Mouse (Mus musculus): ENCODE data around the gene Tle3. TPM values are rescaled to one million over a fixed set of nuclear protein-coding genes. Genes with fewer than 3 reads are reported as not detected.

Tle3 gene
- total RNA-seq, 2 experiments from 2014 or later, result 104 to 148 TPM

DNA sequence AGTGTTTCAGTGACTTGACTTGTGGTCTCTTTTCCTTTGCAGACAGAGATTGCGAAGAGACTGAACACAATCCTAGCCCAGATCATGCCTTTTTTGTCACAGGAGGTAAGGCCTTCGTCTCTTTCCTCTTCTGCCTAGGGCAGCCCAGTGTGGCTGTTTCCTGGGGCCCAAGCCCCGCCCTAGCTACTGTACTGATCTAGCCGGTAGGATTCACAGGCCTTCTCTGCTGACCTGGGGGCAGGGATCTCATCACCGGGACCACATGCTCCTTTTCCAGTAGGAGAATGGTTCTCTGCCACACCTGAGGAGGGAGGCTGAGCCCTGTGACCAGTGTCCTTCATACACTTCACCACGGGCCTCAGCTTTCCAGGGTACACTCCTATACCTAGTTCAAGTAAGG lies 21.0 kb downstream of the Tle3 start:
- no peak for DNase-seq (ENCODE audit: low spot score in 2 of 2)

DNA sequence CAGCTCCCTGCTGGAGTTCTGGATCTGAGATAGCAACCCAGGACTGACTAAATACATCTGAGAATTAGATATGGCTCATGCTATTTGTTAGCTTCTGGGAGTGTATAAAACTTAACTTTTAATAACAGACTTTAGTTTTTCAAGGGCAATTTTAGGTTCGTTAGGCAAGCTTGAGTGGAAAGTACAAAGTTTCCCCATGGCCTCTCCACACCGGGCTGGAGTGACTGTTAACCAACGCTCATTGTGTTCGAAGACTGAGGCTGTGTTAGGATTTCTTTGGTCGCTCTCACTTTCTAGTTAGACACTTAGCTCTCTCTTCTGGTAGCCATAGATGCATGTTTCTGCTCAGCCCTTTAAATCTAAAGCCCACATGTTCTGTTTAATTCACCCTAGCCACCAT lies 21.7 kb downstream of the Tle3 start:
- no peak for DNase-seq (ENCODE audit: low spot score in 2 of 2)

DNA sequence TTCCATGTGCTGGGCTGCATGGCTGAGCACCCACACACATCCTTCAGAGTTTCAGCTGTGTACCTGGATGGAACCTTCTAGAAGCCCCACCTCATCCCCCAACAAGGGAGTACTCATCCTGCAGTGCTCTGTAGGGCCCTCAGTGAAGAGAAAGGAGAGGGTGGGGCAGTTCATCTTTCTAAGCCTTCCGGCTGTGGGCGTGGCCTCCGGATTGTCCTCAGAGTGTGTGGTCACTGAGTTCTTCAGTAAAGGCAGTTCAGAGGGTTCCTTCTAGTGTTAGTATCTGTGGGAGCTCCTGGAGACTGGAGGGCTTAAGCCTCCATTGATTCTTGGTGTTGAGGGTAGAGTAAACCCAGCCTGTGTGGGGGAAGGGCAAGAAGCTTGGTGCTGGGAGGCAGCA lies 22.9 kb downstream of the Tle3 start:
- DNase-seq (ENCODE audit: low spot score in 2 of 2), result no peak

DNA sequence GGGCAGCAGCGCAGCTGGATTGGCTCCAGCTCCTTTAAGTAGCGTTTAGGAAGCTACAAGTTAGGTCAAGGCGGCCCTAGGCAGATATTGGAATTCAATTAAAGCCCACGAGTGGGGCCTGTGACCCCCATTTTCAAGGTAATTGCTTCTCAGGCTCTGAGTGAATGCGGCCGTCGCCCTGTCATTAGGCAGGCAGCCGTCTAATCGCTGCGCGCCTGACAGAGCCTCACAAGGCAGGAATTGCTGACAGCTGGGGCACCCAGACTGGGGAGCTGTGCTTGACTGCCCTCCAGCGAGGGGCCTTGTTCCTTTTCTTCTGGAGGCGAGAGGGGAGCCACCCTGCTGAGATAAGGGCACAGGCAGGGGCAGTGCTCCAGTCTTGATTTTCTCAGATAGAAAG lies 24.3 kb downstream of the Tle3 start:
- no peak for DNase-seq (ENCODE audit: low spot score in 2 of 2)

DNA sequence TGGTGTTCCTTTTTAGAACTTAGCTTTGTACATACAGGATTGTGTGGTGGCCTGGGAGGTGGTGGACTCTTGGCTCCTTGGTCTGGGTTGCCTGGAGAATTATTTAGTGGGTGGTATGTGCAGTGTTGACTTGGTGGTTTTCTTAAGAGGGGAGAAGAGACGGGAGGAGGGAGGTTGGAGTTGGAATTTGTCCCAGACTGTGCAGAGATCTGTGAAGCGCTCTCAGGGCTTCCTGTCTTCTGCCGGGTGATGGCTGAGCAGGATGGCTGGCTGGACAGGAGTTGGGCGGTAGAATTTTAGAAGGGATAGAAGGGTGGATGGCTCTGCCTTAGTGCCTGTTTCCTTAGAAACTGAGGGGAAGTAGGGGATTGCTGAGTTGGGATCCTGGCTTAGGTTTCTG lies 25.0 kb downstream of the Tle3 start:
- DNase-seq (ENCODE audit: low spot score in 2 of 2), result no peak

DNA sequence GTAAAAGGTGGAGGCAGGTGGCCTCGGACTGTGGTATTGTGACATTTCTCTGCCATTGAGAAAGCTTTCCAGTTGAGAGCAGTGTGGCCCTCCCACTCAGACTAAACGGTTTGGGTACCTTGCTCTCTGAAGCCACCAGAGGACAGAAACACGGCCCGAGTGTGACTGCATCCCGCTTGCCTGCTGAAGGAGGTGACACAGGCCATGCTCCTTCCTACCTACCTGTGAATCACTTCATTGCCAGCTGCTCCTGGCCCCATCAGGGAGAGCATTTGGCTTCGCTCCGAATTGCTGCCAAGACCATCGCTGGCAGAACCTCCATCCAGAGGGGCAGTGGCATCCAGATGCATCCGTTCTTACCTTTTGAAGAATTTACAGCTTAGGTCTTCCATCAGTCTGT lies 26.0 kb downstream of the Tle3 start:
- no peak for DNase-seq (ENCODE audit: low spot score in 2 of 2)

DNA sequence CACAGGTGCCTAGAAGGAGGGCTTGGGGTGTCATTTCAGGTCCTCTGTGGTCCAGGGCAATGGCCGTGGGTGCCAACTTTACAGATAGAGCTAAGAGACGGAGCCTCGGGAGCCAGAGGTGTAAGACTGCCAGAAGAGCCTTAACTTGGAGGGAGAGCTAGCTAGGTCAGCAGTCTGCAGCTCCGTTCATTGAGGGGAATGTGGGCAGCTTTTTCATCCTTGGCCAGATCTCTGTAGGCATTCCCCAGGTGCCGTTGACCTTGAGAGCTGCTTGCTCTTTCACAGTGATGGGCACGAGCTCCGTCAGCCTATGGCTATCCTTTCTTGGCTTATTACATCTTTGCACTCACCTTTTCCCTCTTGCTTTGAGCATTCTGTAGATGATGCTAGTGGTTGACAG lies 28.0 kb downstream of the Tle3 start:
- no peak for DNase-seq (ENCODE audit: low spot score in 2 of 2)

DNA sequence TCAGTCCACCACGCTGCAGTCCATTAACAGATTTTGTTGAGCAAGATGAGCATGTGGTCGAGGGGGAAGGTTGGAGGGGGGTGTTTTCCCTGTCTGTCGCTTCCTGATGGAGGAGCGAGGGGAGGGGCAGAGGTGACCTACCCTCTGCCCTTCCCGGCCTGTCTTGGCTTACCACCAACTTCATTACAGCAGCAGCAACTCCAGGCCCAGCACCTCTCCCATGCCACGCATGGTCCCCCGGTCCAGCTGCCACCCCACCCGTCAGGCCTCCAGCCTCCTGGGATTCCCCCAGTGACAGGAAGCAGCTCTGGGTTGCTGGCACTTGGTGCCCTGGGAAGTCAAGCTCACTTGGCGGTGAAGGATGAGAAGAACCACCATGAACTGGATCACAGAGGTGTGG lies 29.5 kb downstream of the Tle3 start:
- DNase-seq (ENCODE audit: low spot score in 2 of 2), result no peak

DNA sequence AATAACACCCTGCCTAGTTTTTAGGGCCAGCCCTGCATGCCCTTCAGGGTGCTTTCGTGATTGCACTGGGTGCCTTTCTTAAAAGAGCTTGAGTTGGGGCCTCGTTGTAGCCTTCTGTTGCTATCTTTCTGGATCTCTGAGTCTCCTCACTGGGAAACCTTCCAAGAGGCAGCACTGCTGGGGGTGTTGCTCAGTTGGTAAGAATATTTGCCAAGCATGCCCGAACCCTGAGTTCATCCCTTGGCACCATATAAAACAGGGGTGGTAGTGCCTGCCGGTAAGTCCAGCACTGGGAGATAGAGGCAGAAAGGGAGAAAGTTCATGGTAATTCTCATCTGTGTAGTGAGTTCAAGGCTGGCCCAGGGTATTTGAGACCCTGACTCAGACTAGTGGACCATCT lies 30.1 kb downstream of the Tle3 start:
- no peak for DNase-seq (ENCODE audit: low spot score in 2 of 2)

DNA sequence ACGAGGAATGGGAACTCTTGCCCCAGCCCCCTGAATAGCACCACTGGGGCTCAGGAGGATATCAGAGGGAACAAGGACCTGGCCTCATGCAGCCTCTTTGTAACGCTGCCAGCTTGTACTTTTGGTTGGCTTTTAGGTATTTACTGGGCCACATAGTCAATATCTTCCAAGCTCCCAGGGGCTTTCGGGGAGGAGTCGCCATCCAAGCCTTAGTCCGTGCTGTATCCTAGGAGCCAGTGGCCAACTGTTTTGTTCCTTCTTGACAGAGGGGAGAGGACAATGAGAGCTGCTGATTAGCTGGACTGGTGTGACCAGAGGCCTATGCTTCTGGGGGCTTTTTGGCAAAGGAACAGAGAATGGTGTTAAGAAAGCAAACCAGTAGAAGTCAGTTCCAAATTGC lies 30.6 kb downstream of the Tle3 start:
- DNase-seq (ENCODE audit: low spot score in 2 of 2), result no peak

DNA sequence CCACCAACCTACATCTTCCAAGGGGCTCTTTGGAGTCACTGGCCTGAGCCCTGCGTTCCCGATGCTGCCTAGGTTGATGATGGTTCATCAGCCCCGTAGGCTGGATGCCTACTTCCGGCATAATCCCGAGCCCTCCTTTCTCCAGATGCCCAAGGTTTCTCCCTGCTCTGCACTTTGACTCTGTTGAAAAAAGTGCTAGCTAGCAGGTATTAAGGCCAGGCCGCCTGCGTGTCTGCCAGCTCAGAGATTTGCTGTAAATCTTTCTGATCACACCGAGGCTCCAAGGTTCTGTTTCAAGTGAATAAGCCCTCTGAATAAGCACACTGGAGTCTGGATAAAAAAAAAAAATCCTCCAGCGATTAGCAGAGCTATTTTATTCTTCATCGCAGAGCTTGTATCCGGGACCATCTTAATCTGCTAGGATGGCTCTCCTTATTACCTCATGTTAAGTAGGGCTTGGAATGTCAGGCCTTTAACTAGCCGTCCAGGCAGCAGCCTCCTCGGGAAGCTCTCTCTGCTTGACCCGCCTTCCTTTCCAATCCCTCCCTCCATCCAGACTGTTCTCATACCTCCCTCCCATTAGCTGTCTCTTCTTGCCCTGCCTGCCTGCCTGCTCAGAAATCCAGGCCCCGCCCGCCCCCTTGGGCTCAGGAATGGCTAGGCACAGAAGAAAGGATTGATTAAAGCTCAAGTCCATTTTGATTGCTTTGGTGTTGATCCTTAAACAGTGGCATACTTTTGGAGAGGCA lies 31.9 kb downstream of the Tle3 start:
- DNase-seq (ENCODE audit: low spot score in 2 of 2), result peak in 1 of 2 experiments; percentile 40

DNA sequence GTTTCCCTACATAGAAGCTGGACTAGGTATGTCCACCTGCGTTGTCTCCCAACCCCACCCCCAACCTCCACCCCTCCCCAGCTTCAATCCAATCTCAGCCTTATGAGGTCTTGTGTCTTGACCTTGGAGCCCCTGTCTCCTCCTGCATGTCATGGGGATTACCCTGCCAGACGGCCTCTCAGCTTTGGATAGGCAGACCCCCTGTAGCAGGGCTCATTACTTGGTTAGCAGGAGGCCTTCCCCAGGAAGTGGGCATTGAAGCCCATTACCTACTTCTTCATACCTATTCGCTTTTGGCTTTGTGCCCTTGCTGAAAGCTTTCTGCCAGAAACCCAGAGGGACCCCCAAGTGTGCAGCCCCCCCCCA lies 32.4 kb downstream of the Tle3 start:
- DNase-seq (ENCODE audit: low spot score in 2 of 2), result no peak

DNA sequence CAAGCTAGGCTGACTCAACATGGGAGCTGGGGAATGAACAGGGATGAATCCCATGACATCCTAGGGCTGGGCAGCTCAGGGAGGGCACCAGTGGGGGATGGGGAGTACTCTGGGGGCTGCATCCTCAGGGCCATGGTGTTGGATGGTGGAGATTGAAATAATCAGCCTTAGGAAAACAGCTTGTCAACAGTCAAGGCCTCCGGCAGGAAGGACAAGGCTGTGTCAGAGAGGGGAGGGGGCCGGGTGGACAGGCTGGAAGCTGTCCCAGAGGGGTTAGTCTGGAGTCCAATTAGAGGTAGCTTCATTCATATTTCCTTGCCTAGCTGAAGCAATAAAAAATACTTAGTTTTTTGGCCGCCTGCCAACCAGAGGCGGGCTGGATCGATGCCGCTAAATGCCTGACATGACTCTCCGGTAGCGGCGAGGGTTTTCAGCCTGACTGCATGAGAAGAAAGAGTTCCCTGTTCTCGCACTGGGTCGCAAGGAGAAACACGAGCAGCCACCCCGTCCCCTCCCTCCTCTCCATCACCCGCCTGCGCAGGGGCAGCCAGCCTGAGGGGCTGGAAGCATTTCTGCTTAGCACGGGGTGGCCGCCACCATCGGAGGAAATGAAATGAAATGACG lies 32.9 kb downstream of the Tle3 start:
- peak; percentile 73 to 74 for DNase-seq (ENCODE audit: low spot score in 2 of 2)

DNA sequence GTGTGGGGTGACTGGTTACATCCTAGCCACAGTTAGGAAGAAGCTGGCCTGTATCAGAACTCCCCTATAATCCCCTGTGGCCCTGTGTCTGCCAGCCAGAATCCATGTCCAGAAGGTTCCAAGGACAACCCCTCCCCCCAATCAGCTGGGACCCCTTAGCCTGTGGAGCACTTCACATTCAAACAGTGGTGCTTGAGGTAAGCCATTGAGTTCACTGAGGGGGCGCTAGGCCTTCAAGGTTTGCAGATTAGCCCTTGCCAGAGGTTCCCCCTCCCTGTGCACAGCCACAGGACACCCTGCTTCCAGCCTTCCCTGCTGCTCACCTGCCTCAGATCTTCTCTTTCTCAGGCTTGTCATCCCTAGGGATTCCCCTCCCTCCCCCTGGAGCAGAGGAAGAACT lies 34.2 kb downstream of the Tle3 start:
- no peak for DNase-seq (ENCODE audit: low spot score in 2 of 2)

DNA sequence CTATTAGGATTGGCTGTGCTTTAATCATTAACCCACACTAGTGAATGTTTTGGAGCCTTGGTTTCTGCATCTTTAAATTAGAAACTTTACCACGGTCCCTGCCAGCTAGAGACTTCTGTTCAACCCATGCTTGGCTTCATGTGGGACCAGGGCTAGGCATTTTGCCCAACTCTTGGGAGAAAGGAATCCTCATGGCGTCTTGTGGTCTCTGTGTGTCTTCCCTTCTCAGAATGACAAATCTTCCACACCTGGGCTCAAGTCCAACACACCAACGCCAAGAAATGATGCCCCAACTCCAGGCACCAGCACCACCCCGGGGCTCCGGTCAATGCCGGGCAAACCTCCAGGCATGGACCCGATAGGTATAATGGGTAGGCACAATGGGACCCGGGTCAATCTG lies 36.9 kb downstream of the Tle3 start:
- DNase-seq (ENCODE audit: low spot score in 2 of 2), result no peak

DNA sequence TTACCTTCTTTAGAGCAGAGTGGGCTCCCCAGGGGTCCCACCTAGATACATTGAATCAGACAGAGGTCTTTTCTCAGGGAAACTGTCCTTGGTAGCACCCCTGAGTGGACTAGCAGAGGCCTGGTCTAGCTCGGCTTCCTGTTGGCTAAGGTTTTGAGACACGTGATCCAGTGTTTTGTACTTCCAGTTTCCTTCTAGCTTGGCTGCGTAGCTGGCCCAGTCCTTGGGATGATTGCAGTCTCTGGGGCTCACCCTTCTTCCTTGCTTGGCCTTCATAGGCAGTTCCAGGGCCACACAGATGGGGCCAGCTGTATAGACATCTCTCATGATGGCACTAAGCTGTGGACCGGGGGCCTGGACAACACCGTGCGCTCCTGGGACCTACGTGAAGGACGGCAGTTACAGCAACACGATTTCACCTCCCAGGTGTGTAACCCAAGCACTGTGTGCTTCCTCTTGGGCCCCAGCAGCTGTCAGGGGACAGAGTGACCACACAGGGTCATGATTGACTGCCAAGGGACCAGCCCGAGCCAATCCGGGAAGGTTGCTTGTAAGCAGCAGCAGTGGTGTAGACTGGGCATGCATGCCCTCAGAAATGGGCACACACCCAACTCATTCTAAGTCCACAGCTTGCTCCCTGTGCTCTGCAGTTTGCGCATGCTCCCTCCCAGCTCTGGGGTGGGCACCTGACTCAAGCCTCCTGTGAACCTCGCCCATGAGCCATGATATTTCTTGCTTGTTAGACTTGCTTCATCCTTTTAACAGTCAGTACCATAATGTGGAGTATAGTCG lies 41.7 kb downstream of the Tle3 start:
- no peak for DNase-seq (ENCODE audit: low spot score in 2 of 2)

DNA sequence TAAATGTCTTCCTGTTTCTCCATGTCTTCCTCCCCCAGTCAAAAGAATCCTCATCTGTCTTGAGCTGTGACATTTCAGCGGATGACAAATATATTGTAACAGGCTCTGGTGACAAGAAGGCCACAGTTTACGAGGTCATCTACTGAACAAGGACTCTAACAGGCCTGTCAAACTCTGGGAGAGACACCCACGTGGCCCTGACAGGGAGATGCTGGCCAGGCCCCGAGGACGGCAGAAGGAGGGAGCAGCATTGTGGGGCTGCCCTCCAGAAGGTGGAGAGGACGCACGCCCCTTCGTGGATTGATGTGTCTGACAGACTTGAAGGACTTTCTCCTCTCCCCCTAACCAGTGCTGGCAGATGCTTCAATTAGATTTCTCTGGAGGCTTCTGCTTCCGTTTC lies 44.4 kb downstream of the Tle3 start:
- peak in 1 of 2 experiments; percentile 57 for DNase-seq (ENCODE audit: low spot score in 2 of 2)

DNA sequence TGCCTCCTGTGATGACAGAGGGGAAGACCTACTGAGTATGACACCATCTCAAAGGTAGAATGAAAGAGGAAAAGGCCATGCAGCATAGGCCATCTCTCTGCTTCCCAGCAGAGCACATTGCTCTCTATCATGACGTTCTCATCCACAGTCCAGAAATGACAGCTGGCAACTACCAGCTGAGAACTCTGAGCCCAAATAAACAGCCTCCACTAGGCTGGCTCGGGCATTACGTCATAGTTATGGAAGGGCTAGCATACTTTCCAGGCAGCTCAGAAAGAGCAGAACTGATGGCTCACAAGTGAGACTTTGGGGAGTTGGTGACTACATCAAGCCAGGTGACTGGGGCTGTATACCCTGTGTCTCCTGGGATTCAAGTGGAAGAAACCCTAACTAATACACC lies 49.5 kb downstream of the Tle3 start:
- DNase-seq (ENCODE audit: low spot score in 2 of 2), result no peak

DNA sequence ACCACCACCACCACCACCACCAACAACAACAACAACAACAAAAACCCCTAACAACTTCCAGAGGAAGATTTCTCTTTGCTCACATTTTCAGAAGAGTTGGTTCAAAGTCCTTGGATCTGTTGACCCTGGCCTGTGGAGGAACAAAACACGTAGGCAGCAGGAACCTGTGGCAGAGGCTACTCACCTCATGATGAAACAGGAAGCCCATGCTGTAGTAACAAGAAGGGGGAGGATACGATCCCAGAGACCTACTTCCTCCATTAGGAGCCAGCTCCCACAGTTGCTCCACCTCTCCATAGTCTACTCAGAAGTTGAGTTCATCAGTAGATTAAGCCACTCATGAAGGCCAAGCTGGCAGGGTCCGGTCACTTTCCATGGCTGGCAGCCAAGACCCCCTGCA lies 52.1 kb downstream of the Tle3 start:
- no peak for DNase-seq (ENCODE audit: low spot score in 2 of 2)

DNA sequence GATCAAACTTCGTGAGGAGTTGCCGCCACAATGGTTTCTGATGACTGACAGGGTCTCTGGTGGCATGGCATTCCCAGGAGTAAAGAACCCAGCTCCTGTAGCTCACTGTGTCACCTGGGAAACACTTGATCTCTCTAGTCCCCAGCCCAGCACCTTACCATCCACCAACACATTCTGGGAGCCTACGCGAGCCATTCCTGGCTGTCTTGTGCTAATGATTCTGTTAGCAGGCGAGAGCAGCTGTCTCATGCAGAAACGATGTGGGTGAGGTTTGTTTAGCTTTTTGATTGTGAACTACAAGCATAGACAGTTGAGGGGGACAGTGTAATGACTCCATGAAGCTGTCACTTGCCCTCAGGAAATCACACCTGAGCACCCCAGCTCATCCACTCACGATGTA lies 54.3 kb downstream of the Tle3 start:
- DNase-seq (ENCODE audit: low spot score in 2 of 2), result no peak

DNA sequence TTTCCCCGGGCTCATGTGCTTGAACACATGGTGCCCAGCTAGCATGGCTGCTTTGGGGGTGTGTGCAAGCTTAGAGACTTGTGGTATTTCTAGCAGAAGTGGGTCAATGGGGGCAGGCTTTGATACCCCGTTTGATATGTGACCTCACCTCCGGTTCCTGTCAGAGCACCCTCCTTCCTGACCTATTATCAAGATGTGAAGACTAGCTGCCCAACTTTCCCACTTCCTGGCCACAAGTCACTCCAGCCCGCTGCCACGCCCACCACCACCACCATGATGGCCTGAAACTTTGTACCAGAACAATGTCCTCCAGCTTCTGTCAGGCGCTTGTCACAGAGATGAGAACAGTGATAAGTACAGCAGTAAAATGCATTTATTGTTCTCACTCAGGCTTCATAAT lies 54.9 kb downstream of the Tle3 start:
- DNase-seq (ENCODE audit: low spot score in 2 of 2), result no peak

DNA sequence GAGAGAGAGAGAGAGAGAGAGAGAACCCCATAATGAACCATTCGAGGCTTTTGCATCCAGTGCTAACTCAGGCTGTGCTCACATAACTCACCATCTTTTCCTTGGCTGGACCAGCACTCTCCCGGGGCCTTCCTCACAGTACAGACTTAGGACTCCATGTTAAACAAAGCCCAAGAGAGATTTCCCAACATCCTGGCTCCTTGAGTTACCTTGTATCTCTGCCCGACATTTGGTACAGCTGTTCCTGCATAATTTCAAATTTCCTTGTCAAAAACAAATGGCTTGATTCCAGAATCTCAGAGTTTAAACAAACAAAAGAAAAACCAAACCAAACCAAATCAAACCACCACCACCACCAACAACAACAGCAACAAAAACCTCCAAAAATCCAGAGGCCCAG lies 55.7 kb downstream of the Tle3 start:
- no peak for DNase-seq (ENCODE audit: low spot score in 2 of 2)

Data from adrenal gland, adult 18-20 months (tissue).